In genomic region chr4:154159002-154159401, GRCm38 (mm10) we compare ENCODE assay signal across 8 mouse cellular contexts. TPM values are rescaled to one million over a fixed set of nuclear protein-coding genes. Genes with fewer than 3 reads are reported as not detected.
DNase-seq lines count a peak whose midpoint lies in the region; ATAC-seq lines count a peak whose summit lies in the region.

No protein-coding gene starts in this region.

- H3K4me3 ChIP-seq in embryonic facial prominence, embryonic 15.5 days (replicated peaks): peak overlapping the region; percentile 90; the same call in 1 of the 2 replicates
- H3K4me3 ChIP-seq in heart, embryonic 10.5 days: no peak overlapping the region
- H3K4me3 ChIP-seq in kidney, embryonic 16.5 days (ENCODE audit: low read length): peak overlapping the region; percentile 78; the same call in 1 of the 2 replicates

- 0 out of 2 replicates have a peak overlapping the region, but pooled peaks have one; percentile 75 for H3K4me2 ChIP-seq in embryonic facial prominence, embryonic 15.5 days (replicated peaks)
- no peak overlapping the region for H3K4me2 ChIP-seq in kidney, embryonic 16.5 days (replicated peaks; ENCODE audit: low read depth, low read length)

- no peaks in the 10 kb centered on the region for H3K27me3 ChIP-seq in embryonic facial prominence, embryonic 15.5 days
- no peaks in the 10 kb centered on the region for H3K27me3 ChIP-seq in heart, embryonic 10.5 days (ENCODE audit: insufficient read depth, poor library complexity, severe bottlenecking)
- H3K27me3 ChIP-seq in kidney, embryonic 16.5 days (ENCODE audit: insufficient read depth, low read length): no peaks in the 10 kb centered on the region
- no peaks in the 10 kb centered on the region for H3K27me3 ChIP-seq in splenic B cell, adult 2 months (ENCODE audit: control insufficient read depth, insufficient read depth, low read length, poor library complexity, severe bottlenecking)

- peaks cover 22% of the 10 kb centered on the region for H3K4me1 ChIP-seq in embryonic facial prominence, embryonic 15.5 days
- H3K4me1 ChIP-seq in heart, embryonic 10.5 days: peaks cover 25% of the 10 kb centered on the region
- peaks cover 15% of the 10 kb centered on the region for H3K4me1 ChIP-seq in kidney, embryonic 16.5 days (ENCODE audit: insufficient read depth, low read length)

- H3K36me3 ChIP-seq in embryonic facial prominence, embryonic 15.5 days: peaks cover 48% of the 10 kb centered on the region
- H3K36me3 ChIP-seq in heart, embryonic 10.5 days: peaks cover 48% of the 10 kb centered on the region
- H3K36me3 ChIP-seq in kidney, embryonic 16.5 days (ENCODE audit: insufficient read depth, low read length): peaks cover 29% of the 10 kb centered on the region
- peaks cover 8% of the 10 kb centered on the region for H3K36me3 ChIP-seq in splenic B cell, adult 2 months (ENCODE audit: control insufficient read depth, insufficient read depth, low read length, poor library complexity, severe bottlenecking)

- H3K27ac ChIP-seq in embryonic facial prominence, embryonic 15.5 days (replicated peaks): no peak overlapping the region
- H3K27ac ChIP-seq in heart, embryonic 10.5 days: no peak overlapping the region
- H3K27ac ChIP-seq in kidney, embryonic 16.5 days (ENCODE audit: low read length): no peak overlapping the region

- no peaks in the 10 kb centered on the region for H3K9me3 ChIP-seq in embryonic facial prominence, embryonic 15.5 days (replicated peaks)
- H3K9me3 ChIP-seq in heart, embryonic 10.5 days: no peaks in the 10 kb centered on the region
- no peaks in the 10 kb centered on the region for H3K9me3 ChIP-seq in kidney, embryonic 16.5 days (ENCODE audit: low read length)

- DNase-seq in B cell, adult 2 months: peak; percentile 89 to 90
- peak; percentile 85 for DNase-seq in adrenal gland, postnatal 36 days
- DNase-seq in heart, embryonic 10.5 days (ENCODE audit: low spot score): peak; percentile 90
- DNase-seq in liver: peak; percentile 89
- peak; percentile 90 for DNase-seq in splenic B cell, adult 2 months (ENCODE audit: low read depth, low spot score)

- 16% methylated on average over 6 of the region's 6 CpGs for WGBS in embryonic facial prominence, embryonic 15.5 days
- 22% methylated on average over 6 of the region's 6 CpGs for WGBS in heart, embryonic 10.5 days
- 17% methylated on average over 6 of the region's 6 CpGs for WGBS in kidney, embryonic 16.5 days

- no peak overlapping the region for H3K9ac ChIP-seq in embryonic facial prominence, embryonic 15.5 days
- H3K9ac ChIP-seq in kidney, embryonic 16.5 days (replicated peaks; ENCODE audit: low read length): no peak overlapping the region

- no peak for ATAC-seq in embryonic facial prominence, embryonic 15.5 days (ENCODE audit: insufficient number of reproducible peaks, low FRiP score, low TSS enrichment, low read depth)
- no peak for ATAC-seq in kidney, embryonic 16.5 days (ENCODE audit: low FRiP score, low TSS enrichment)
- peak; percentile 59 for ATAC-seq in monocyte, adult 5-6 weeks (replicated peaks; ENCODE audit: insufficient number of reproducible peaks, low FRiP score, low TSS enrichment, poor library complexity, severe bottlenecking)

RNA-seq across cellular contexts. Expression of gene Tprgl, which starts 1.5 kb away (rescaled TPM):
- total RNA-seq in adrenal gland, postnatal 36 days (2021): 100 to 1,000 TPM; 159 to 168 TPM
- polyA plus RNA-seq in embryonic facial prominence, embryonic 15.5 days (2015; fragmentation: Nextera tagmentation; extraction: Ambion mirVana): 154 and 159 TPM in 2 replicates
- 125 and 140 TPM in 2 replicates for polyA plus RNA-seq in heart, embryonic 10.5 days (2016; fragmentation: Nextera tagmentation; extraction: Ambion mirVana)
- polyA plus RNA-seq in kidney, embryonic 16.5 days (2015; fragmentation: Nextera tagmentation; extraction: Ambion mirVana): 123 and 136 TPM in 2 replicates
- 73.1 to 107 TPM (median 99.0 TPM) in 3 replicates for total RNA-seq in monocyte, adult 5-6 weeks (2017)

RNA-seq across cellular contexts. Expression of gene Megf6, which starts 11.5 kb away (rescaled TPM):
- 1 to 10 TPM; 2.9 to 3.4 TPM for total RNA-seq in adrenal gland, postnatal 36 days (2021)
- polyA plus RNA-seq in embryonic facial prominence, embryonic 15.5 days (2015; fragmentation: Nextera tagmentation; extraction: Ambion mirVana): 146 and 154 TPM in 2 replicates
- 8.7 and 13.5 TPM in 2 replicates for polyA plus RNA-seq in heart, embryonic 10.5 days (2016; fragmentation: Nextera tagmentation; extraction: Ambion mirVana)
- polyA plus RNA-seq in kidney, embryonic 16.5 days (2015; fragmentation: Nextera tagmentation; extraction: Ambion mirVana): 12.3 and 15.7 TPM in 2 replicates
- total RNA-seq in monocyte, adult 5-6 weeks (2017): not detected in 3 replicates

RNA-seq across cellular contexts. Expression of gene Wrap73, which starts 16.8 kb away (rescaled TPM):
- total RNA-seq in adrenal gland, postnatal 36 days (2021): 10 to 100 TPM; 20.3 to 22.6 TPM
- 44.1 and 44.6 TPM in 2 replicates for polyA plus RNA-seq in embryonic facial prominence, embryonic 15.5 days (2015; fragmentation: Nextera tagmentation; extraction: Ambion mirVana)
- polyA plus RNA-seq in heart, embryonic 10.5 days (2016; fragmentation: Nextera tagmentation; extraction: Ambion mirVana): 27.7 and 33.2 TPM in 2 replicates
- 41.8 and 46.0 TPM in 2 replicates for polyA plus RNA-seq in kidney, embryonic 16.5 days (2015; fragmentation: Nextera tagmentation; extraction: Ambion mirVana)
- total RNA-seq in monocyte, adult 5-6 weeks (2017): 8.2 to 15.0 TPM (median 14.1 TPM) in 3 replicates

RNA-seq across cellular contexts. Expression of gene Trp73, which starts 19.0 kb away (rescaled TPM):
- total RNA-seq in adrenal gland, postnatal 36 days (2021): not detected
- 9.3 and 9.8 TPM in 2 replicates for polyA plus RNA-seq in embryonic facial prominence, embryonic 15.5 days (2015; fragmentation: Nextera tagmentation; extraction: Ambion mirVana)
- 0.09 TPM in 1 of 2 replicates, not detected in the other for polyA plus RNA-seq in heart, embryonic 10.5 days (2016; fragmentation: Nextera tagmentation; extraction: Ambion mirVana)
- 0.31 and 0.44 TPM in 2 replicates for polyA plus RNA-seq in kidney, embryonic 16.5 days (2015; fragmentation: Nextera tagmentation; extraction: Ambion mirVana)
- not detected in 3 replicates for total RNA-seq in monocyte, adult 5-6 weeks (2017)
